Mouse (Mus musculus) cortical plate, adult 2 months (tissue): Measurements from ENCODE around the gene Ldb2.

Source experiments
- CTCF ChIP-seq: fragments of 200-500 bp; IDR thresholded peaks from 2 replicates; pipeline ENCODE4 v1.5.1; 2011; ENCODE audit warnings: mild to moderate bottlenecking, control low read depth, low read length; ENCODE audit not compliant: insufficient read depth; ENCODE audit errors: extremely low read depth
- POLR2A ChIP-seq: fragments of 200-500 bp; IDR thresholded peaks from 2 replicates; pipeline ENCODE4 v1.6.1; 2011; ENCODE audit warnings: mild to moderate bottlenecking, low read length, control low read depth; ENCODE audit not compliant: insufficient read depth; ENCODE audit errors: extremely low read depth

- TF ChIP-seq CTCF = no peak
- no peak for TF ChIP-seq POLR2A
Observed at GRCm38 (mm10) chr5:44491526-44491925, 308.0 kb downstream of the Ldb2 start.
